Mouse (Mus musculus): ENCODE measurements around the gene Anln.
A peak's percentile ranks its signal among the peaks of the same experiment; 100 is the strongest.
"Not testable (repeated sequence)": the region's sequence is repeated elsewhere in the genome, so short reads cannot be mapped to it uniquely, and the experiment has no call there.

Anln gene

GRCm38 (mm10) chr9:22389021-22389476 is at the start of gene Anln:
Gene Anln, minus strand, starts transcription at chr9:22389188.
- peak; percentile 85 to 89 for DNase-seq

- DNase-seq, result no peak
Measured at GRCm38 (mm10) chr9:22434101-22434500, 45.1 kb upstream of the Anln start.

- DNase-seq, result no peak
Measured at GRCm38 (mm10) chr9:22433221-22433620, 44.2 kb upstream of the Anln start.

GRCm38 (mm10) chr9:22430315-22430840 is 41.4 kb upstream of the Anln start:
- DNase-seq, result no peak

- peak; percentile 25 to 47 for DNase-seq
Measured at GRCm38 (mm10) chr9:22429533-22430241, 40.7 kb upstream of the Anln start.

GRCm38 (mm10) chr9:22428666-22429410 is 39.9 kb upstream of the Anln start:
- no peak for DNase-seq

GRCm38 (mm10) chr9:22428028-22428665 is 39.2 kb upstream of the Anln start:
- DNase-seq, result no peak

GRCm38 (mm10) chr9:22424719-22425118 is 35.7 kb upstream of the Anln start:
- DNase-seq, result no peak

- DNase-seq, result no peak
Measured at GRCm38 (mm10) chr9:22424196-22424595, 35.2 kb upstream of the Anln start.

GRCm38 (mm10) chr9:22423507-22423906 is 34.5 kb upstream of the Anln start:
- no peak for DNase-seq

- DNase-seq, result no peak
Measured at GRCm38 (mm10) chr9:22422559-22422958, 33.6 kb upstream of the Anln start.

GRCm38 (mm10) chr9:22420491-22420890 is 31.5 kb upstream of the Anln start:
- no peak for DNase-seq

GRCm38 (mm10) chr9:22419877-22420276 is 30.9 kb upstream of the Anln start:
- DNase-seq, result no peak

GRCm38 (mm10) chr9:22417547-22417946 is 28.6 kb upstream of the Anln start:
- DNase-seq, result no peak

GRCm38 (mm10) chr9:22416187-22416586 is 27.2 kb upstream of the Anln start:
- no peak for DNase-seq

- peak; percentile 95 to 96 for DNase-seq
Measured at GRCm38 (mm10) chr9:22411002-22411857, 22.2 kb upstream of the Anln start, which contains the start of gene 9530077C05Rik. Gene 9530077C05Rik, plus strand, starts transcription at chr9:22411513.

- no peak for DNase-seq
Measured at GRCm38 (mm10) chr9:22409501-22409900, 20.5 kb upstream of the Anln start.

- not testable (repeated sequence) for DNase-seq
Measured at GRCm38 (mm10) chr9:22408344-22408743, 19.4 kb upstream of the Anln start.

GRCm38 (mm10) chr9:22407633-22408032 is 18.6 kb upstream of the Anln start:
- DNase-seq, result not testable (repeated sequence)

GRCm38 (mm10) chr9:22405414-22405813 is 16.4 kb upstream of the Anln start:
- DNase-seq, result no peak

- not testable (repeated sequence) for DNase-seq
Measured at GRCm38 (mm10) chr9:22403501-22403900, 14.5 kb upstream of the Anln start.

GRCm38 (mm10) chr9:22402976-22403375 is 14.0 kb upstream of the Anln start:
- no peak for DNase-seq
